Mouse (Mus musculus): ENCODE measurements at regions not wholly inside any gene's neighbourhood (a gene's known extent, or its start where the extent isn't known, plus 50 kb on each side); places are given as distances from the start of the nearest gene placed in this dataset.

GRCm38 (mm10) chr8:93653421-93653820 lies 117.8 kb upstream of the Ces5a start:
- TF ChIP-seq CTCF (IDR thresholded peaks at IDR 0.05; ENCODE audit: insufficient read depth, low read length) (no peak), POLR2A (IDR thresholded peaks at IDR 0.05; ENCODE audit: borderline replicate concordance, extremely low read depth, low read depth, low read length) (no peak)
